Mouse (Mus musculus): ENCODE results near the gene Olfr1295.

Olfr1295 gene

GRCm38 (mm10) chr2:111569581-111569980, at the start of gene Olfr1295:
TSS of gene Olfr1295 (minus strand) at chr2:111569681.
- DNase-seq = no peak

GRCm38 (mm10) chr2:111540191-111540590, 29.3 kb downstream of the Olfr1295 start, which contains the start of gene Olfr1294:
TSS of gene Olfr1294 (minus strand) at chr2:111540291.
- DNase-seq = no peak

DNA sequence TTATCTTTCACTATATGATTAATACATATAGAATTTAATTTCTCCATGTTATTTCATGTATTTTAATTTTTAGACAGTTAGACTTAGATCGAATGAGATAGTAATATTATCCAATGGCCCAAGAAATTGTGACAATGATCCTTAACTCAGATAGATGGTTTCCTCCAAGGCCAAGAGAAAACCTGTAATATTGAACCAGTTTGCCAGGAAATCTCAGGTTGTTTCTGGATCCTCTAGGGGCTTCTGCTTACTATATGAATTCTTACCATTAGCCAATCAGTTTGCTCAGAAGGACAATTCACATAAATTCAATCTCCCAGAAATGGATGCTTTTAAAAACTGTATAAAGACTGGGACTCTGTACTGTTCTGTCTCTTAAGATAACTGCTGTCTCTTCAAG, 44.6 kb downstream of the Olfr1295 start, which contains the start of gene Olfr1293-ps:
Gene Olfr1293-ps, plus strand, starts transcription at position 301 of the 400 bp plus-strand sequence.
- no peak for DNase-seq

GRCm38 (mm10) chr2:111517451-111517850, 52.0 kb downstream of the Olfr1295 start:
- peak in 1 of 2 experiments; percentile 35 for DNase-seq
